Mouse (Mus musculus): ENCODE data around the gene Dtx1. TPM values are rescaled to one million over a fixed set of nuclear protein-coding genes. Genes with fewer than 3 reads are reported as not detected.

Gene Dtx1
- polyA plus RNA-seq, 1 experiment from 2014 or later = 34.2 TPM

DNA sequence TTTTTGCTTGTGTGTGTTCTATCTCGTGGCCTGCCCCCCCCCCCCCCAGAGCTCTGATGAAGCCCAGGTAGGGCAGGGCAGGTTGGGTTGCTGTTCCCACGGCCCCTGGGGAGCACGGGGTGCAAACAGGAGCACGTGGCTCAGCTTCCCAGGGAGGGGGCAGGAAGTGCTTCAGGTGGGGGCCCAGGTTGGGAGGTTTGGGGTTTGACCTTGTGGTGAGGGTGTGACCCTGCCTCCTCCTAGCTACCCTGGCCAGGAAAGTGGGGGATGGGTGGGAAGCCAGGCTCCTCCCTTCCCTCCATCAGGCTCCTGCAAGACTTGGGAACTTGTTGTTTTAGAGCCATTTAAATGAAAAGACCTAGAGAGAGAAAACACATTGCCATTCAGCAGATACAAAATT lies 23.3 kb downstream of the Dtx1 start:
- Histone ChIP-seq H3K27me3 (peaks cover 42% of the 10 kb centered on the region), H3K9me3 (no peaks in the 10 kb centered on the region), H3K9ac (replicated peaks) (no peak overlapping the region), H3K4me2 (replicated peaks) (no peak overlapping the region), H3K36me3 (peaks cover 48% of the 10 kb centered on the region), H3K4me3 (replicated peaks) (no peak overlapping the region), H3K27ac (no peak overlapping the region), H3K4me1 (replicated peaks) (no peaks in the 10 kb centered on the region)
- ATAC-seq = no peak
- 45% methylated on average over 4 of the region's 4 CpGs for WGBS

DNA sequence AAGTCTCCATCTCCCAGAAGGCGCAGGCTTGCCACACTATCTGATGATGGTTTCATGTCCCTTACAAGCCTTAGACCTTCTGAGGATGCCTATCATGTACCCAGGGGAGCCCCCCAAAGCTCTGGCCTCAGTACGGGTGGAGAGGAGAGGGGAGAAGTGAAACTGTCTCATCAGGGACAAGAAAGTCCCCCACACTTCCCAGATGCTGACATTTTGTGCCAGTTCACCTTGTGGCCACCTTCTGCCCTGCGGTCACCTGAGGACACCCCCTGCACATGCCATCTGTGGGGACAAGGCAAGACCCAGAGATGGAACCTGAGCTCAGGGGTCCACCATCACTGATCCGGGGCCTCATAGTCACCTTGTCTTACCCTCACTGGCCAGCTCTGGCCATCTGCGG lies 23.8 kb downstream of the Dtx1 start:
- no peak overlapping the region for H3K4me2 ChIP-seq (replicated peaks)
- H3K9ac ChIP-seq (replicated peaks) = no peak overlapping the region
- peaks cover 3% of the 10 kb centered on the region; the same call in 1 of the 2 replicates for H3K4me1 ChIP-seq (replicated peaks)
- H3K9me3 ChIP-seq = no peaks in the 10 kb centered on the region
- peaks cover 42% of the 10 kb centered on the region for H3K27me3 ChIP-seq
- WGBS = 91% methylated on average over 5 of the region's 5 CpGs
- H3K36me3 ChIP-seq = peaks cover 48% of the 10 kb centered on the region
- H3K27ac ChIP-seq = no peak overlapping the region
- H3K4me3 ChIP-seq (replicated peaks) = no peak overlapping the region
- ATAC-seq = no peak

DNA sequence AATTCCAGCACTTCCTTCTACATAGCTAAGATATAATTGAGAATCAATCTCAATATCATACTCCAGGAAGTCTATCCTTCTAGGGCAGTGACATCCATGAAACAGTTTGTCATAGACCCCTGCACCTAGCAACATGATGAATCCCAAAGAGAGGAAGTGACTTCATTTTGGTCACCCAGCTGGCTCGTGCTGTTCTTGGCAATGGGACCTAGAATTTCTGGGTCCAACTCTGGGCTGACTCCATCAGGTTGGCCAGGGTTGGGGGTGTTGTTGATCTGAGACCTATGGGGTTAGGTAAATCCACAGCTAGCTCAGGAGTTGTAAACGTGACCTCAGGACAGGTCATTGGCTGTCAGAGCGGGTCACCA lies 24.3 kb downstream of the Dtx1 start:
- 92% methylated on average over 3 of the region's 3 CpGs for WGBS
- ATAC-seq = no peak
- Histone ChIP-seq H3K4me2 (replicated peaks) (no peak overlapping the region), H3K9ac (replicated peaks) (no peak overlapping the region), H3K27ac (no peak overlapping the region), H3K4me3 (replicated peaks) (no peak overlapping the region), H3K9me3 (no peaks in the 10 kb centered on the region), H3K27me3 (peaks cover 44% of the 10 kb centered on the region), H3K36me3 (peaks cover 47% of the 10 kb centered on the region), H3K4me1 (replicated peaks) (peaks cover 8% of the 10 kb centered on the region; the same call in 1 of the 2 replicates)

DNA sequence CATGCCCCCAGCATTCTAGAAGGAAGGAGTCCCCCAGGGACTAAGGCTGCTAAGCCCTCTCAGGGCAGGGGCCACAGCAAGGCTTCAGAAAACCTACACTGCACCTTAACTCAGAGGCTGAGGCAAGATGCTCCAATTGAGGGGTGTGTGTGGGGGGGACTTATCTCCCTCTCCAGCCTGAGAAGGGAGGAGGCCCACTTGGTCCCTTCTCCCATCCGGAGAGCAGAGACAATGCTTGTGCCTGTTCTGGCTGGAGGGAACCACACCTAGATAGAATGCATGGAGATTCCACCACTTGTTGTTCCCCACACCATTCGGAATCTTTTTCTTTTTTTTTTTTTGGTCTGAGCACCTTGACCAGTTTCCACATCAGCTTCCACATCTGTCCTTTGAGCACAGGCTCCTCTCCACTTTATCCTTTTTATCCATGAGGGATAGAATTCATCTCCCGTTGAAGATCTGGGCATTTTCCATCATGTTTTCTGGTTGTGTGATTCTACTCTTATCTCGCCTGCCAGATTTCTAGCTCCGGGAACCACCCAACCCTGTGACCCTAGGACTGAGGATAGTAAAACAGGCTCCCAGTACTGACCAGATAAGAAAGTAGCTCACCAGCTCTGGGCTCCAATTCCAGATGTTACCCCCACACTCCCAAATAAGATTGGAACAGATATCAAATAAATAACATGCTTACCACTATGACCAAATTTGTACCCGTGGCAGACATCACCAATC lies 24.8 kb downstream of the Dtx1 start:
- no peak for ATAC-seq
- peaks cover 47% of the 10 kb centered on the region for H3K36me3 ChIP-seq
- H3K4me2 ChIP-seq (replicated peaks) = no peak overlapping the region
- H3K4me3 ChIP-seq (replicated peaks) = no peak overlapping the region
- WGBS = 85% methylated on average over 6 of the region's 6 CpGs
- no peak overlapping the region for H3K9ac ChIP-seq (replicated peaks)
- H3K27ac ChIP-seq = no peak overlapping the region
- H3K9me3 ChIP-seq = no peaks in the 10 kb centered on the region
- peaks cover 11% of the 10 kb centered on the region; the same call in 1 of the 2 replicates for H3K4me1 ChIP-seq (replicated peaks)
- peaks cover 44% of the 10 kb centered on the region for H3K27me3 ChIP-seq

DNA sequence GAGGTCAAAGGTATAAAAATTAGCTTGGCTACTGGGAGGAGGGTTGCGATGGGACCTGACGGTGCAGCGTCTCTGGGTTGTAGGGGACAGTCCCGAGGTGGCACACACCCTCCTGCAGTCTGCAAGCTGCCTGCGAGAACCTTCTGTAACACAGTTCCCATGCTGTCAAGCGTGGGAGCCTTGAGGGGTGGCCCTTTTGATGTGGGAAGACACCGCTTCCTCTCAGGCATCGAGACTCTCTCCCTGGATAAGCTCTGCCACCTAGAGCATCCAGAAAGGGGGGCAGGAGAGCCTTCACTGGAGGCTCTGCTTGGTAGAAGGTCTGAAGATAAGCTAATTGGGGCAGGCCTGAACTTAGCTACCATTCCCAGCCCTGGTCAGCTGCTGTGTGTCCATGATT lies 26.0 kb downstream of the Dtx1 start:
- no peak for ATAC-seq
- Histone ChIP-seq H3K9ac (replicated peaks) (no peak overlapping the region), H3K27ac (no peak overlapping the region), H3K4me1 (replicated peaks) (peaks cover 17% of the 10 kb centered on the region), H3K27me3 (peaks cover 36% of the 10 kb centered on the region), H3K9me3 (no peaks in the 10 kb centered on the region), H3K4me3 (replicated peaks) (no peak overlapping the region), H3K4me2 (replicated peaks) (no peak overlapping the region), H3K36me3 (peaks cover 43% of the 10 kb centered on the region)
- 86% methylated on average over 8 of the region's 8 CpGs for WGBS

DNA sequence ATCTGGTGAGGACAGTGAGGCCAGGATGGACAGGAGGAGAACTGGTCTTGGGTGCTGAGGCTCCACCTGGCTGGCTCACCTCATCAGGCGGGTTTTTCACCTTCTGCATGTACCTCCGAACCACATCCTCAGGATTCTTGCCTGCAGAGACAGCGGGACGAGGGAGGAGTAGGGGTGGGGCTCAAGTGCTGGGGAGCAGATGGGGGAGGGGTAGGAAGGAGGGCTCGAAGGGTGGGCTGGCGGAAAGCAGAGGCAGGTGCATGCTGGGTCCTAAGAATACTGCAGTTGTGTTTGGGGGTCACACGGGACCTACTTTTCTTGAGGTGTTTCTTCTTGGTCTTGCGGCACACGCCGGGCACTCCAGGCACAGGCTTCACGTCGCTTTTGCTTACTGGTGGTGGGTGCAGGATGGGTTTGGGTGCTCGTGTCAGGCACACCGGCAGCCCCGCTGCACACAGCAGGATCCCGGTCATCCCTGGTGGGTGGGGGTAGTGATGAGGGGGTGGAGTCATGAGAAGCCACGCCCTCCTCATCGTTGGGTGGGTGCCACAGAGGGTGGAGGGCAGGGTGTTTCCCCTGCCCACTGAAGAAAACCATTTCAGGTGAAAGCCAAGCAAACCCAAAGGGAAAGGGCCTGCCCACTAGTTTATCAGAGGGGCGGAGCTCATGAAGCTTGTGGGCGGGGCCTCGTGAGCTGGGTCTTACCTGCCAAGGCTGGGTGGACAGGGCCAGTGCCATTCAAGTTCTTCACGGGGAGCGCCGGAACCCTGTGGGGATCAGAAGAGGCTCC lies 28.6 kb downstream of the Dtx1 start:
- H3K4me1 ChIP-seq (replicated peaks) = peaks cover 28% of the 10 kb centered on the region
- H3K9me3 ChIP-seq = no peaks in the 10 kb centered on the region
- H3K27ac ChIP-seq = no peak overlapping the region
- 8% methylated on average over 24 of the region's 24 CpGs for WGBS
- no peak overlapping the region for H3K4me3 ChIP-seq (replicated peaks)
- H3K9ac ChIP-seq (replicated peaks) = no peak overlapping the region
- H3K36me3 ChIP-seq = peaks cover 34% of the 10 kb centered on the region
- no peak overlapping the region for H3K4me2 ChIP-seq (replicated peaks)
- ATAC-seq = no peak
- H3K27me3 ChIP-seq = peaks cover 36% of the 10 kb centered on the region

DNA sequence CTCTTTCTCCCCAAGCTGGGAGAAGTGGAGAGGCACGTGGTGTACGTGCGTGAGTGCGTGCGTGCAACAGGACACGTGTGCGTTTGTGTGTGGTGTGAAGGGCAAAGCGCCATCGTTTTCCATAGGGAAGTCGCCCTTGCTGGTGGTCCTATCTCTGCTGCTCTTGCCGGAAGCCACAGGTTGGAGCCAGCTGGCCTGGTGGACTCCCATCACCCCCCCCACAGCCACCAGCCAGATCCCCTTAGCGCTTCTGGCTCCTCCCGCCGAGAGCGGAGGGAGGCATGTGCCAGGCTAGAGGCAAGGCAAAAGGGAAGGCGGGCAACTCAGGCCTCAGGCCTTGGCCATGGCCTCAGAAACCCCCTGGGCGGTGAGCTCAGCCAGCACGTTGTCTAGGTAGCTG lies 30.8 kb downstream of the Dtx1 start:
- 82% methylated on average over 18 of the region's 18 CpGs for WGBS
- H3K27me3 ChIP-seq = peaks cover 34% of the 10 kb centered on the region

DNA sequence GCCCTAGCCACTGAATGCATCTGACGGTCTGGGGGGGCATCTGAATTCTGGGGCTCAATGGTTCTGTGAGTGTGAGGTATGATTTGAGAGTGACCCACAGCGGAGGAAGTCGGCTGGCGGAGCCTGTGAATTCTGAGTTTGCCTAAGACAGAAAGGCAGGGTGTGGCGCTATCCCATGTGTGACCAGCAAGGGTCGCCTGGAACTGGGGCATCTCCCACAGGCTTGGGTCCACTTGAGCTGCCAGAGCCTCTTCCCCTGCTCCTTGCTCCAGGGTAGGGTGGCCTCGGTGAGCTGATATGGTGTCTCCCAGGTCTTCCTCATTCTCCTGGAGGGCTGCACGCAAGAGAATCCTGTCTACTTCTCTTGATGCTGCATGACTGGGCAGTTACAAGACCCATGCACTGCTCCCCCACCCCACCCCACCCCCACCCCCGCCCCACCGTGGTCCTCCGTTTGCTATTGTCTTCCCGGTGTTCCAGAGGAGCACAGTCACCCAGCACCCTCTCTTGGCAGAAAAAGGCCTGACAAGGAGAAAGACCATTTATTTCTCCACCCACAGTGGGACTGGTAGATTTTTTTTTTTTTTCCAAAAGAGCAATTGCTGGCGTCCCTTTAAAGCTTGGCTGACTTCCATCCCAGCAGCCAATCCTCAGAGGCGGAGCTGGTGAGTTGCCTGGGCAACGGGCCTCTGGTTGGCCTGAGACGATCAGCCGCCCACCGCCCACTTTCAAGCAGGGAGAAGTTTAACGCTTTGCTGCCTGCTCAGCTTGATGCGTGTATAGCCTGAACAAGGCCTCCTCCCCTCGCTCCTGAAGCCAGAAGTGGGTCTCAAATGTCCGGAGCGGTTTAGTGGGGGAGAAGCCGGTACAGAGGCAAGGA lies 31.8 kb downstream of the Dtx1 start:
- WGBS = under 1% methylated on average over 24 of the region's 24 CpGs
- Histone ChIP-seq H3K9me3 (no peaks in the 10 kb centered on the region), H3K4me3 (replicated peaks) (peak overlapping the region; percentile 29), H3K27me3 (peaks cover 28% of the 10 kb centered on the region), H3K27ac (peak overlapping the region; percentile 94), H3K4me1 (replicated peaks) (peaks cover 28% of the 10 kb centered on the region), H3K9ac (replicated peaks) (peak overlapping the region; percentile 57), H3K36me3 (peaks cover 17% of the 10 kb centered on the region), H3K4me2 (replicated peaks) (peak overlapping the region; percentile 55)
- ATAC-seq = peak; percentile 93

More for the DNA sequence above, 30.8 kb downstream of the Dtx1 start:
- 0 out of 2 replicates have a peak, but pooled peaks have one; percentile 5 for ATAC-seq
- Histone ChIP-seq H3K9me3 (no peaks in the 10 kb centered on the region), H3K36me3 (peaks cover 20% of the 10 kb centered on the region), H3K4me1 (replicated peaks) (peaks cover 28% of the 10 kb centered on the region), H3K27ac (peak overlapping the region; percentile 73), H3K9ac (replicated peaks) (no peak overlapping the region), H3K4me3 (replicated peaks) (no peak overlapping the region), H3K4me2 (replicated peaks) (peak overlapping the region; percentile 55; the same call in 1 of the 2 replicates)

DNA sequence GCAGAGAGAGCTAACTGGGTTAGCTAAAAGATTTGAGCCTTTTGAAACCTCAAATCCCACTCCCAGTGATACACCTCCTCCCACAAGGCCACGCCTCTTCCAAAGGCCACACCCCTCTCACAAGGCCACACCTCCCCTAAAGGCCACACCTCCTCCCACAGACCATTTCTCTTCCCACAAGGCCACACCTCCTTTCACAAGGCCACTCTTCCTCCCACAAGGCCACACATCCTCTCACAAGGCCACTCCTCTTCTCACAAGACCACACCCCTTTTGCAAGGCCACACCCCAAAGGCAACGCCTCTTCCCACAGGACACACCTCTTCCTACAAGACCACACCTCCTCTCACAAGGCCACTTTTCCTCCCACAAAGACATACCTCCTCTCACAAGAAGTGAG lies 34.2 kb downstream of the Dtx1 start:
- Histone ChIP-seq H3K27me3 (peaks cover 6% of the 10 kb centered on the region), H3K4me1 (replicated peaks) (peaks cover 26% of the 10 kb centered on the region), H3K4me2 (replicated peaks) (no peak overlapping the region), H3K9me3 (no peaks in the 10 kb centered on the region), H3K36me3 (peaks cover 9% of the 10 kb centered on the region), H3K27ac (no peak overlapping the region), H3K9ac (replicated peaks) (no peak overlapping the region), H3K4me3 (replicated peaks) (no peak overlapping the region)
- 47% methylated on average over 2 of the region's 2 CpGs for WGBS
- ATAC-seq = no peak

DNA sequence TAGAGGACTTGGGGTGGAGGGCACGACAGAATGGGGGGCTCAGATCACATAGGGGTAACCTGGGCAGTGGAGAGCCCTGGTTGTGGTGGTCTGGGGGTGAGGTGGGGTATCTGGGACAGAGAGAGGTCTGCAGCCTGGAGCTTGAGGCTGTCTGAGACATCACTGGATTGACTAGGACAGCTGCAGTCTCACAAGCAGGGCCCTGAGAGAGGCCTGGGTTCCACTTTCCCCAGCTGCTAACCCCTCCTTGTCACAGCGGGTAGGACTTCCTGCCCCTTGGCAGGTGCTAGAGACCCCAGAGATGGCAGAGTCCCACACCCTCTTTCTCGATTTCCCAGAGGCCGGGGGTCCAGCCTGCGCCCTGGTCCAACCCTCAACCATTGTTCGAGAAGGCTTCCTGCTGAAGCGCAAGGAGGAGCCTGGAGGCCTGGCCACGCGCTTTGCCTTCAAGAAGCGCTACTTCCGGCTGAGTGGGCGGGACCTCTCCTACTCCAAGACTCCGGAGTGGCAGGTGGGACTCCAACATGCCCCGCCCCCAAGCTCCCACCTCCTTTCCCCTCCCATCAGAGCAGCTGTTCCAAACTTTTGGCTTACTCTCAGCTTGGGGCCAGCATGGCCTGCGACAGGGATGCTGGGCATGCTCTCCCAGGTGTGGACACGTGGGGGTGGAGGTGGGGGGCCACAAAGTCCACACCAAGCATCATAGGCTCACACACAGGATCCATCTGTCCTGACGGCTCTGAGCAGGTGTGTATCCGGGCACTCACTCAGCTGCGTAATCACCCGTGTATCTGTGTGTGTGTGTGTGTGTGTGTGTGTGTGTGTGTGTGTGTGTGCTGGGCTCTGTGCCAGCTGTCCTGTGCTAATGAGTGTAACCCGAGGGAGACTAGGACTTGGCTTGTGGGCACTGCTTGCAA lies 37.2 kb downstream of the Dtx1 start:
- Histone ChIP-seq H3K36me3 (no peaks in the 10 kb centered on the region), H3K27me3 (no peaks in the 10 kb centered on the region; the same call in 1 of the 2 replicates), H3K27ac (no peak overlapping the region), H3K4me2 (replicated peaks) (peak overlapping the region; percentile 9; the same call in 1 of the 2 replicates), H3K4me1 (replicated peaks) (peaks cover 8% of the 10 kb centered on the region), H3K9ac (replicated peaks) (no peak overlapping the region), H3K9me3 (no peaks in the 10 kb centered on the region), H3K4me3 (replicated peaks) (no peak overlapping the region)
- ATAC-seq = 0 out of 2 replicates have a peak, but pooled peaks have one; percentile 11
- 30% methylated on average over 21 of the region's 21 CpGs for WGBS

DNA sequence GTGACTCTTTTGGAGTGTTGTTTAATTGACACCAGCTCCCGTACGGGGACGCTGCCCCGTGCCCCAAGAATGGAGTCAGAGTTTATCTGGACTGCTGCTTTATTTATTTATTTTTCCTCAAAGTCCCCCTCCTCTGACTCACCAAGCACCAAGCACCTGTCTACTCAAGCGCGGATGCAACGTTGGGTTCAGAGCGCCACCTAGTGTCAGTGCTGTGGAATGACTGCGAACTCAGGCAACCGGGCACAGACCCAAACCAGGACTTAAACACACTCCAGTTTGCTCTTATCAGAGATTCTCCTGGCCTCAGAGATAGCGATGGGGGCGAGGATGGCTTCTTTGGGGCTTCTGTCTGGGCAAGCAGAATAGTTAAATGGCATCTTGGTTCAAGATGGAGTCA lies 38.1 kb downstream of the Dtx1 start:
- no peak overlapping the region for H3K9ac ChIP-seq (replicated peaks)
- ATAC-seq = no peak
- no peak overlapping the region for H3K4me2 ChIP-seq (replicated peaks)
- H3K27ac ChIP-seq = no peak overlapping the region
- WGBS = 8% methylated on average over 12 of the region's 12 CpGs
- H3K27me3 ChIP-seq = no peaks in the 10 kb centered on the region; the same call in 1 of the 2 replicates
- H3K4me3 ChIP-seq (replicated peaks) = no peak overlapping the region
- peaks cover 5% of the 10 kb centered on the region; the same call in 1 of the 2 replicates for H3K4me1 ChIP-seq (replicated peaks)
- no peaks in the 10 kb centered on the region for H3K9me3 ChIP-seq
- H3K36me3 ChIP-seq = no peaks in the 10 kb centered on the region
